Mouse (Mus musculus) left cerebral cortex, postnatal 36 days (tissue): ENCODE results near the gene Ttc6. TPM values are rescaled to one million over a fixed set of nuclear protein-coding genes. Genes with fewer than 3 reads are reported as not detected.

Experiments
- DNase-seq, 2 experiments: peaks; one replicate each; pipeline ENCODE4 v3.0.0; 2021 to 2022; ENCODE audit warnings: low spot score in 2 of 2, mixed read lengths in 1 of 2
- intact Hi-C: fragments of 180-260 bp; cut with DNase I; formaldehyde crosslinking; loops from one replicate; pipeline ENCODE4 v1.15.1; 2025
- total RNA-seq, 2 experiments: library from RNA; stranded (reverse); gene quantifications; 2 replicates each; pipeline ENCODE4 v1.2.3; 2021

Gene Ttc6
- total RNA-seq, 2 experiments from 2014 or later = 0.09 to 0.20 TPM

- intact Hi-C loops = loop anchor here (5.0 to 10.0 kb wide), 3 partner anchors 259 to 1089 kb away; no protein-coding TSS in a partner anchor
- peak in 1 of 2 experiments; percentile 8 for DNase-seq
Measured at GRCm38 (mm10) chr12:57543627-57543991, 20.3 kb upstream of the Ttc6 start.

DNA sequence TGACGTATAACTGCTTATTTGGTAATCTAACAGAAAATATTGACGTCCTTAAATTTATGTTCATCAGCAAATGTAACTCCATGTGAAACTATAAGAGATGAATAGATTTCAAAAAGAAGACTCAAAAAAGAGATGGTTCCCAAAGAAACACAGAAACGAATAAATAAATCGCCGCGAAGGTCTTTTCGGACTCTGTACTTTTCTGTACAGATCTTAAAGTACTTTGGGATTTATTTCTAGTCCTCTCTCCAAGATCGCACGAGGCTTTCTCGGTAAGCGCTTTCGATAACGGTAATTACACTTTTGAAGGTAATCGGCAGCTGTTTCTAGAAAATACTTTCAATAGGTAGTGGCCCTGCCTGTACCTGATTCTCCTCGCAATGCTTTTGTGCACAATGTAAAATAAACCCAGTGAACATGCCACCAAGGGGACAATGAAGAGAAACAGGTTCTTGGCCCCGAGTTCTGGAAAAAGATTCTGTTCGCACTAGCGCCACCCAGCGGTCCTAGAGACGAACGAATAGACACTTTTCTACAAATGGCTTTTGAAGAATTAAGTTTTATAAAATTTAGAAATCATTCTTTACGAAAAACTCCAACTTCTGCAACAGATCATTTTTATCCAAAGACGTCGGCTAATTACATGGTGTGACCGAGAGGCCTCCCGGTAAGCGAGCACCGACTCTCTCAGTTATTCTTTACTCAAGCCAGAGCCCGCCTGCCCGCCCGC is 19.1 kb upstream of the Ttc6 start:
- intact Hi-C loops = loop anchor here (5.0 to 10.0 kb wide), 3 partner anchors 260 to 1090 kb away; no protein-coding TSS in a partner anchor

DNA sequence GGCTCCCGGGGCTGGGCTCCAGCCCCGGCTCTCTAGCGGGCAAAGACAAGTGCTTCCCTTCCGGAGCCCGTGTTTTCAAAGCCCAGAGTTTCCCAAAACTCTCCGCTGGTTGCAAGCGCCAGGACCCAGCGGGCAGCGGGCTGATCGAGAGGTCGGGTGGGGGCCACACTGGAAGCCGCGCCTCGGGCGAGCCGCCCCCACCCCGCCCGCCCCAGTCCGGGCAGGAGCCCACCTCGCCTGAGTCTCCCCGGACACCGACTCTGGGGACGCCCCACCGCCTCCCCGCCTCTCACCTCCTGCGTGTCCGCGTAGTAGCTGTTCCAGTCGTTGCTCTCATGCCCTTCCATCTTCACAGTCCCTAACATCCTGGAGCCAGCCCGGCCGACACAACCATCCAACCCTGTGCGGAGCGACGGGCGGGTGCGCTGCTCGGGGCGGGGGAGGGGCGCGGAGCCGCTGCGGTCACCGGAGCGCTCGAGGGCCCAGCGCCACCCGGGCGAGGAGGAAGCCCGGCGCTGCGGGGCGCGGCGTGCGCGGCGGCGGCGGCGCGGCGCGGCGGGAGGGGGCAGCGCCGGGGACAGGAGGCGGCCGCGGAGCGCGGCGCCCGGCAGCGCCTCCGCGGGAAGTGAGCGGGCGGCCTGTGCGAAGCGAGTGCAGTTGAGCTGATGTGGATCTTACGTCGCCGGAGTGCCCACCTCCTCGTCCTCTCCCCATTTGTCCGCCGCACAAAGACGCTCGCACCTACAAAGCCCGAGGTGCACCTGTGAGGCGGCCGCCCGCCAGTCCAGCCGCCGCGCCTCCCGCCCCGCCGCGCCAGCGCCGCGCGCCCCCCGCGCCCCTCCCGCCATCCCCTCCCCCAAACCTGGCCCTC is 18.3 kb upstream of the Ttc6 start:
- intact Hi-C loops = loop anchor here (10.0 kb wide), 2 partner anchors 261 to 1091 kb away; no protein-coding TSS in a partner anchor
- peak in 1 of 2 experiments; percentile 11 for DNase-seq

More for the DNA sequence above, 19.1 kb upstream of the Ttc6 start:
- peak in 1 of 2 experiments; percentile 30 for DNase-seq

- intact Hi-C loops = loop anchor here (10.0 kb wide), 2 partner anchors 262 to 1092 kb away; no protein-coding TSS in a partner anchor
- DNase-seq = peak in 1 of 2 experiments; percentile 10
Measured at GRCm38 (mm10) chr12:57546415-57547201, 17.3 kb upstream of the Ttc6 start, which contains the start of gene Foxa1. Gene Foxa1, minus strand, starts transcription at chr12:57546916.

- intact Hi-C loops = loop anchor here (10.0 kb wide), 2 partner anchors 263 to 1093 kb away; no protein-coding TSS in a partner anchor
- no peak for DNase-seq
Measured at GRCm38 (mm10) chr12:57547890-57548289, 16.0 kb upstream of the Ttc6 start.

DNA sequence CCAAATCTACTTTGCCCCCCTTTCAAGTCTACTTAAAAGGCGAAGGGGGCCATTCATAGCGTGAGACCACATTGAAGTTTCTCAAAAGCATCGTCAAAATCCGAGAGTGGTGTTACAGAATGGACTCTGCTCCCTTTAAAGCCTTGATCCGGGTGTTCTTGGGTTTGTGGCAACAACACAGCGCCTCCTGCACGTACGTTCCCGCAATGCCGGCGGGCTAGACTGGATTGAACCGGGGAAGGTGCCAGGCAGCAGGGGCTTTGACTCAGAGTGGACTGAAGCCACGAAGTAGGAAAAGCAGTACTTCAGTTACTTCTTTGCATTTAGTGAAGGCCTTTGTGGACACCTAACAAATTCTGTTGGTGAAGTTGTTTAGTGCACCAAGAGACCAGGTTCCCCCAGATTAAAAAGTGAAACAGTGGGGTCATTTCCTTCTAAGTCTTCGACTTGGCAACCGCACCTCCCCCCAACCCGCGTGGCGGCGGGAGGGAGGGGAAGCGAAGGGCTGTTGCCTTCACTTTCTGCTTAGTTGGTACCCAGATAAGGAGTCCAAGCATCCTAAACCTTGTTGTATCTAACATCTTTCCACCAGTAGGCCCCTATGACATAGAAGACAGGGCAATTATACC is 15.4 kb upstream of the Ttc6 start:
- intact Hi-C loops = loop anchor here (10.0 kb wide), 2 partner anchors 264 to 1094 kb away; no protein-coding TSS in a partner anchor
- peak in 1 of 2 experiments; percentile 13 for DNase-seq

DNA sequence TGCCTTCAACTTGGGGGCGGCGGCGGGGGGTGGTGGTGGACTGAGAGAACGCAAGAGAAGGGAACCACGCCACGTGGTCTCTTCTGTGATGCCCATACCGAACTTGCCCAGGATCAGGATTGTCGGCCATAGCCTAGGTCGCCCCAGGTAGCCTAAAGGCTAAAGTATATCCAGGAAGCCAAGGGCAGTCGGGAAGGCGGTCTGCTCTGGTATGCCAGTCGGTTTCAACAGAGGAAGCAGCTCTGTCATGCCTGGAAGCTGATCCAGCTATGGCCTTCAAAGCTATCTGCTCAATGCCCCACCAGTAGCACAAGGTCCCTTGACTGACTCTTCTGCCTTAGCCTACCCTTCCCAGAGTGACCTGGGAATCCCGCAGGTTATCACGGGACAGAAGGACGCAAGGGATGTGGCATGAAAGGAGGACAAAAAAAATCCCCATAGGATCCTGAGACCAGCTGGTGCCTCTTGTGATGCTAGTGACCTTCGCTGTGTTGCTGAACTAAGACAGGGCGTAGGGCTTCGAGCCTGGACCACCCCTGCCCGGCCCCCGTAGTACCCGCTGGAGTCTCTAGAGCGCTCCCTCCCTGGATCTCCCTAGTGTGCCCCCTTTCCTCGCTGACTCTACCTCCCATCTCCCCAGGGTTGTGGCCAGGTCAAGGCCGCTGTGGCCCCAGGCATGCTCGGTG is 14.8 kb upstream of the Ttc6 start:
- DNase-seq = no peak
- intact Hi-C loops = loop anchor here (10.0 kb wide), 2 partner anchors 264 to 1094 kb away; no protein-coding TSS in a partner anchor

- intact Hi-C loops = loop anchor here (2.0 to 10.0 kb wide), 3 partner anchors 265 to 1095 kb away; no protein-coding TSS in a partner anchor
- DNase-seq = no peak
Measured at GRCm38 (mm10) chr12:57549667-57550160, 14.2 kb upstream of the Ttc6 start.

DNA sequence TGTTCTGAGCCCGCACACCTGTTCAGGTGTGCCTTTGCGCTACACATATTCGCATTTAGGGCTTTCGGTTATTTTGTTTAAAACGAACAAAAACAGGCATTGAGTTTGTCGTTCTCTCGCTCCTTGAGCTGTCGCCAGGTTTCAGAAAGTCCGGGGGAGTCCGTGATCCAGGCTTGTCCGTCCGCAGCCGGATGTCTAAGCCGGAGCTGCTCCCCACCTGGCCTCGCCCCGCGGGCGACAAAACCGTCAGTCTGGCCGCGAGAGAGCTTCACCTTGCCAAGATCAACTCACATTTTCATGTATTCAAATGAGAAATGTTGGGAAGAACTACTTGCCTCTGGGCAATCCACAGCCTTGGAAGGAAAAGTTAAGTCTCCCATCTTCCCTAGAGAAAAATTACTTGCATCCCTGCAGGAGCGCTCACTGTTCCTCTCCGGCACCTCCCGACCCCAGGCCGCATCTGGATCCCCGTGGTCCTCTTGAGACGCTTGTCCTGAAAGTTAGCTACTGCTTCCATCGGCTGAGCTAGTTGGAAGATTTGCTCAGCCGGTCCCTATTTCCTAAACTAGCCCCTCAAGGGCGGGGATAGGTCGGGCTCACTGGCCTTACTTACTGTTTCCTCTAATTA is 13.6 kb upstream of the Ttc6 start:
- peak in 1 of 2 experiments; percentile 12 for DNase-seq
- intact Hi-C loops = loop anchor here (2.0 kb wide), 1 partner anchor 861 kb away; no protein-coding TSS in a partner anchor

DNA sequence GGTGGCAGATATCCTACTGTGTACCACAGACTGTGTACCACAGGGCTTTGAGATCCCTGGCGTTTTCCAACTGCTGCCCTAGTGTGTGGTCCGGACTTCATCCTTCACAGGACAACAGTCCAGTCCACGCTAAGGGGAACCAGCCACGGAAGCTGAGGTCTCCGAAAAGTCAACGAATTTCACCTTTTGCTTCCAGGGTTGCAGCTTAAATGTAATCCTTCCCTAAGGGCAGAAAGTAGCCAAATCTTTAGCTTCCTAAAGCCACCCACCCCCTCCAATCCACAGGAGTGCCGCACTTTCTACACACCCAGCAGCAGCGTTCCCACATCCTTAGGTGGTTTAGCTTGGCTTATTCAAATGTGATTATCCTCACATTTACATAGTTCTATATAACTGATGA is 13.0 kb upstream of the Ttc6 start:
- DNase-seq = no peak
- intact Hi-C loops = loop anchor here (2.0 kb wide), 1 partner anchor 862 kb away; no protein-coding TSS in a partner anchor

GRCm38 (mm10) chr12:57552286-57552685 is 11.6 kb upstream of the Ttc6 start:
- intact Hi-C loops = no loop called here
- no peak for DNase-seq

- intact Hi-C loops = no loop called here
- DNase-seq = no peak
Measured at GRCm38 (mm10) chr12:57554091-57554490, 9.8 kb upstream of the Ttc6 start.

- intact Hi-C loops = no loop called here
- no peak for DNase-seq
Measured at GRCm38 (mm10) chr12:57571773-57572172, 7.9 kb downstream of the Ttc6 start.

DNA sequence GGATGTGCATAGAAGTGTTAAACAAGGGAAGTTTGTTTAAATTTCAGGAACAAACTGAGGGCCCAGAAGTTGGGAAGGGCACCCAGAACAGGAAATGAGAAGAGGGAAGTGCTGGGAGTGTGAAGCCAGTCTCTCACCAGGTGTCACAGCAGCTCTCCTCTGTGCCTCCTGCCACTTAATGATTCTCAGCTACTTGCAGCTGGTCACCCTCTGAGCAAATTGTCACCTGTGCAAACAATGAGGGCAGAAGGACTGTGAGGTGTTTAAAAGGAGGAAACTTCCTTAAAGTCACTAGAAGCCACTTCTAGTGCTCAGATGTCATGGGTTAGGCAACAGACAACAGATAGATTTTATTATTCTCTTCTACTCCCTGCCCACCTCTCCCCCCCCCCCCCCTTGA is 8.5 kb downstream of the Ttc6 start:
- no peak for DNase-seq
- intact Hi-C loops = no loop called here

- intact Hi-C loops = no loop called here
Measured at GRCm38 (mm10) chr12:57575931-57576628, 12.2 kb downstream of the Ttc6 start.

DNA sequence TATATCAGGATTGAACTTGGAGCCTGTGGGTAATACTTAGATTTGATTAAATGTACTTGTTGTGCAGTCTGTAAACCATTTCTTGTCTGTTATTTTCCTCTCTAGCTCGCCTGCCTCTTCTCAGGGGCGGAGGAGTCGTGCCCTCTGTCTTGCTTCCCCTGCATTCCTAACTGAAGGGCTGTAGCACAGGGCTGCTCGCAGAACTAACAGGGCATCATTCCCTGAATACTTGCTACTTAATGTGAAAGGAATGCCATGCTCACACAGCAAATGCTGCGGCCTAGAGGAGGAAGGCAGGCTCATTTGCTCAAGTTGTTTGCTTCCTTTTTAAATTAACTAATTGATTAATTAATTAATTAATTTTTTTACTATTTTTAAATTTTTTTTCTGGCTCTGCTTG is 43.7 kb downstream of the Ttc6 start:
- intact Hi-C loops = no loop called here
- DNase-seq = no peak

More at GRCm38 (mm10) chr12:57575931-57576628, 12.2 kb downstream of the Ttc6 start:
- peak; percentile 6 to 15 for DNase-seq

DNA sequence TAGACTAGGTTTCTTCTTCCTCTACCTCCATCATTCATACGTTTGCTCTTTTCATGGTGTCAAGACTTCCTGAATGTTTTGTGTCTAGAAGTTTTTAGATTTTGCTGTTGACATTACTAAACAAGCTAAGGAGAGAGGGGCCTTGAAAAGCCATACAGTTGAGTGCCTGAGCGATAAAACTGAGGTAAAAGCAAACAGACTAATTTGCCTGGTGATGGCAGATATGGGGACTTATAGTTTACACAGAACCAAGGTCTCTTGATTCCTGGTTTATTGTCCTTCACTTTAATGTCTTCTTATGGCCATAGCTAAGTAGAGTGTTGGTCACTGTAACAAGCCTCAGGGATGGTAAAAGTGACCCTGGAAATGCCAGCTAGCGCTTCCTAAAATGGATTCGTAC is 51.2 kb downstream of the Ttc6 start:
- intact Hi-C loops = no loop called here
- no peak for DNase-seq
